Mouse (Mus musculus) liver, adult 2 months (tissue): ENCODE results near the gene Doxl2.
A peak's percentile ranks its signal among the peaks of the same experiment; 100 is the strongest.
"Not testable (repeated sequence)": the region's sequence is repeated elsewhere in the genome, so short reads cannot be mapped to it uniquely, and the experiment has no call there.

Experiments used
- CTCF ChIP-seq: fragments of 200-500 bp; IDR thresholded peaks from 2 replicates; pipeline ENCODE4 v1.5.1; 2011; ENCODE audit warnings: low read depth, low read length, control low read depth
- POLR2A ChIP-seq: fragments of 200-500 bp; IDR thresholded peaks from 2 replicates; pipeline ENCODE4 v1.6.1; 2011; ENCODE audit warnings: low read length, control low read depth; ENCODE audit not compliant: insufficient read depth; ENCODE audit errors: extremely low read depth

DNA sequence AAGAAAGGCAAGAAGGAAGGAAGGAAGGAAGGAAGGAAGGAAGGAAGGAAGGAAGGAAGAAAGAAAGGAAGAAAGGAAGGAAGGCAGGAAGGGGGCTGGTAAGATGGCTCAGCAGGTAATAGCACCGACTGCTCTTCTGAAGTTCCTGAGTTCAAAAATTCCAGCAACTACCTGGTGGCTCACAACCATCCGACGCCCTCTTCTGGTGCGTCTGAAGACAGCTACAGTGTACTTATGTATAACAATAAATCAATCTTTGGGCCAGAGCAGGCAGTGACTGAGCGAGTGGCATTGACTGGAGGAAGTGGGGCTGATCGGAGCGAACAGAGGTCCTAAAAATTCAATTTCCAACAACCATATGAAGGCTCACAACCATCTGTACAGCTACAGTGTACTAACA is 15.6 kb upstream of the Doxl2 start:
- peak; percentile 29; the same call in 1 of the 2 replicates for TF ChIP-seq CTCF
- not testable (repeated sequence) for TF ChIP-seq POLR2A
